In genomic region chr6:56066632-56067282, GRCm38 (mm10) we compare ENCODE assay signal across 7 mouse cellular contexts. TPM values are rescaled to one million over a fixed set of nuclear protein-coding genes. Genes with fewer than 3 reads are reported as not detected.
DNase-seq lines count a peak whose midpoint lies in the region; ATAC-seq lines count a peak whose summit lies in the region.

No protein-coding gene starts in this region.

- H3K4me2 ChIP-seq in kidney, embryonic 14.5 days (replicated peaks; ENCODE audit: low read depth, low read length), result no peak overlapping the region

- no peaks in the 10 kb centered on the region for H3K27me3 ChIP-seq in kidney, embryonic 14.5 days (ENCODE audit: control insufficient read depth, insufficient read depth, low read length)

- no peak overlapping the region for H3K9ac ChIP-seq in kidney, embryonic 14.5 days (ENCODE audit: low read depth, low read length)

- H3K9me3 ChIP-seq in kidney, embryonic 14.5 days (ENCODE audit: control insufficient read depth, low read length), result no peaks in the 10 kb centered on the region

- H3K27ac ChIP-seq in kidney, embryonic 14.5 days (ENCODE audit: low read depth, low read length), result no peak overlapping the region

- no peaks in the 10 kb centered on the region for H3K4me1 ChIP-seq in kidney, embryonic 14.5 days (ENCODE audit: control insufficient read depth, insufficient read depth, low read length)

- WGBS in kidney, embryonic 14.5 days, result 38% methylated on average over 5 of the region's 5 CpGs

- no peak overlapping the region for H3K4me3 ChIP-seq in kidney, embryonic 14.5 days (ENCODE audit: low read length)

- no peaks in the 10 kb centered on the region for H3K36me3 ChIP-seq in kidney, embryonic 14.5 days (ENCODE audit: control insufficient read depth, insufficient read depth, low read length)

- ATAC-seq in kidney, embryonic 14.5 days (ENCODE audit: low FRiP score, low TSS enrichment), result peak; percentile 77; the same call in 1 of the 2 replicates

- peak; percentile 58 for DNase-seq in 3T3-L1 (ENCODE audit: low read depth, low spot score)
- DNase-seq in A20 (ENCODE audit: low read depth, low spot score), result peak; percentile 62
- peak; percentile 65 to 75 for DNase-seq in cerebellum, adult 18-20 months
- peak; percentile 70 for DNase-seq in forelimb bud, embryonic 11.5 days (ENCODE audit: low read depth, low spot score)
- DNase-seq in lung, adult 18-20 months, result peak; percentile 9 to 21
- DNase-seq in right cerebral cortex, postnatal 14 days, result peak; percentile 28

RNA-seq across cellular contexts. Expression of gene Ppp1r17, which starts 49.5 kb away (rescaled TPM):
- not detected in 2 replicates for polyA plus RNA-seq in kidney, embryonic 14.5 days (2014; fragmentation: Nextera tagmentation; extraction: Ambion mirVana)

Comparison
In these comparisons a context has a peak if more than half of its experiments do, and no peak if none do; other contexts are left out.
1. DNase-seq: peak in every context shown above with its lines; median percentile 70 in cerebellum, adult 18-20 months; 70 in forelimb bud, embryonic 11.5 days; 62 in A20; 58 in 3T3-L1; 28 in right cerebral cortex, postnatal 14 days; 15 in lung, adult 18-20 months.